Mouse (Mus musculus): ENCODE results near the gene Mill2. TPM values are rescaled to one million over a fixed set of nuclear protein-coding genes. Genes with fewer than 3 reads are reported as not detected.
"Not testable (repeated sequence)": the region's sequence is repeated elsewhere in the genome, so short reads cannot be mapped to it uniquely, and the experiment has no call there.

The Mill2 gene
- total and polyA plus RNA-seq, 2 experiments from 2014 or later = 0.53 to 0.95 TPM

GRCm38 (mm10) chr7:18848395-18848794, 8.6 kb downstream of the Mill2 start:
- Histone ChIP-seq H3K4me1 (ENCODE audit: insufficient read depth) (no peaks in the 10 kb centered on the region), H3K36me3 (ENCODE audit: insufficient read depth) (no peaks in the 10 kb centered on the region), H3K9me3 (ENCODE audit: low read length) (no peaks in the 10 kb centered on the region), H3K4me2 (ENCODE audit: low read depth) (no peak overlapping the region), H3K27ac (ENCODE audit: low read depth, low read length) (no peak overlapping the region), H3K27me3 (ENCODE audit: insufficient read depth, low read length) (no peaks in the 10 kb centered on the region), H3K9ac (no peak overlapping the region), H3K4me3 (ENCODE audit: low read depth, low read length) (no peak overlapping the region)
- TF ChIP-seq CTCF (IDR thresholded peaks at IDR 0.05; ENCODE audit: low read depth) = no peak
- 86% methylated on average over 1 of the region's 1 CpGs for WGBS
- ATAC-seq (no peak), DNase-seq (no peak)

DNA sequence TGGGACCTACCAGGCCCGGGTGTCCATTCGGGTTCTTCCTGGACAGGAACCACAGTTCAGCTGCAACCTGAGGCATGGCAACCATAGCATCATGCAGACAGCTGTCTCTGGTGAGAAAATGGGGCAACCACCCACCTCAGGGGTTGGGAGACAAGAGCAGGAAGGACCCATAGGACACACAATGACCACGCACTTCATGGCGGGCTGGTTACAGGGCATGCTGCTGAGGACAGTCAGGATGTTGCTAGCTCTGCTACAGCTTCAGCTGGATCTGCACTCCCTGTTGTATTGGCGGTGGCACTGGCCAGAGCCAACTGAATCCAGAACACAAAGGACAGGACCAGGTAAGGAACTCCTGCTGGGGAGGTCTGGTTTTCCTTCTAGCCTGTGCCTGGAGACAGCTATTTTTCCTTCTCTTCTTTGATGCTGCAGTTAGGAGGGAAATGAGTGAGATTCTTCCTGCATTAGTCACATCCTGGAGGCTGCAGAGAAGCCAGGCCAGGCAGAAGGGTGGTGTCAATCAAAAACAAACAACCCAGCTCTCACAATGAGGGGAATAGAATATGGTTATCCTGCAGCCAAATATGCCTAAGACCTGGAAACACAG, 18.6 kb downstream of the Mill2 start:
- Histone ChIP-seq H3K4me2 (ENCODE audit: low read depth) (no peak overlapping the region), H3K27ac (ENCODE audit: low read depth, low read length) (no peak overlapping the region), H3K27me3 (ENCODE audit: insufficient read depth, low read length) (no peaks in the 10 kb centered on the region), H3K36me3 (ENCODE audit: insufficient read depth) (no peaks in the 10 kb centered on the region), H3K9ac (no peak overlapping the region), H3K9me3 (ENCODE audit: low read length) (no peaks in the 10 kb centered on the region), H3K4me3 (ENCODE audit: low read depth, low read length) (no peak overlapping the region), H3K4me1 (ENCODE audit: insufficient read depth) (no peaks in the 10 kb centered on the region)
- ATAC-seq = no peak
- DNase-seq = no peak
- 77% methylated on average over 5 of the region's 5 CpGs for WGBS
- no peak for TF ChIP-seq CTCF (IDR thresholded peaks at IDR 0.05; ENCODE audit: low read depth)

DNA sequence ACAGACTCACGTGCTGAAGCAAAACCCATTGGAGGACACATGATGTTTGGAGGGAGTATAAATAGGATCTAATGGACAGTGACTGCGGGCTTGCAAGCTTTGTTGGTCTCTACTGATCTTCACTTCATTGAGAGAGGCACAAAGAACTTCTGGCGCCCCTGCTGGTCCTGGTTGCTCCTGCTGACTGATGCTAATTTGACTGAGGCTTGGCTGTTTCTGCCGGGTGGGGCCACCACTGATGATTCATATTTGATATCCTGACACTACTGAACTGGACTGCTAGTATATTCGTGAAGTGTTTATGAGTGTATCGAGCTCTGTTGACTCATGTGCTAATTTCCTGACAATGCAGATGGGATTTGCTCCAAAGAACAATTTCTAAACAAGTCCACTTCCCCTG, 23.0 kb downstream of the Mill2 start:
- Histone ChIP-seq H3K4me2 (ENCODE audit: low read depth) (no peak overlapping the region), H3K9ac (no peak overlapping the region), H3K4me3 (ENCODE audit: low read depth, low read length) (no peak overlapping the region), H3K27ac (ENCODE audit: low read depth, low read length) (no peak overlapping the region), H3K36me3 (ENCODE audit: insufficient read depth) (no peaks in the 10 kb centered on the region), H3K4me1 (ENCODE audit: insufficient read depth) (no peaks in the 10 kb centered on the region), H3K27me3 (ENCODE audit: insufficient read depth, low read length) (no peaks in the 10 kb centered on the region), H3K9me3 (ENCODE audit: low read length) (no peaks in the 10 kb centered on the region)
- WGBS = 85% methylated on average over 6 of the region's 6 CpGs
- ATAC-seq (no peak), DNase-seq (no peak)
- no peak for TF ChIP-seq CTCF (IDR thresholded peaks at IDR 0.05; ENCODE audit: low read depth)

GRCm38 (mm10) chr7:18868491-18868890, 28.7 kb downstream of the Mill2 start:
- H3K9me3 ChIP-seq (ENCODE audit: low read length) = no peaks in the 10 kb centered on the region
- ATAC-seq (no peak), DNase-seq (no peak)
- H3K36me3 ChIP-seq (ENCODE audit: insufficient read depth) = no peaks in the 10 kb centered on the region
- no peak for TF ChIP-seq CTCF (IDR thresholded peaks at IDR 0.05; ENCODE audit: low read depth)
- H3K27ac ChIP-seq (ENCODE audit: low read depth, low read length) = no peak overlapping the region
- H3K27me3 ChIP-seq (ENCODE audit: insufficient read depth, low read length) = no peaks in the 10 kb centered on the region
- no peaks in the 10 kb centered on the region for H3K4me1 ChIP-seq (ENCODE audit: insufficient read depth)
- no peak overlapping the region for H3K4me2 ChIP-seq (ENCODE audit: low read depth)
- H3K4me3 ChIP-seq (ENCODE audit: low read depth, low read length) = no peak overlapping the region
- WGBS = 91% methylated on average over 2 of the region's 2 CpGs
- no peak overlapping the region for H3K9ac ChIP-seq

DNA sequence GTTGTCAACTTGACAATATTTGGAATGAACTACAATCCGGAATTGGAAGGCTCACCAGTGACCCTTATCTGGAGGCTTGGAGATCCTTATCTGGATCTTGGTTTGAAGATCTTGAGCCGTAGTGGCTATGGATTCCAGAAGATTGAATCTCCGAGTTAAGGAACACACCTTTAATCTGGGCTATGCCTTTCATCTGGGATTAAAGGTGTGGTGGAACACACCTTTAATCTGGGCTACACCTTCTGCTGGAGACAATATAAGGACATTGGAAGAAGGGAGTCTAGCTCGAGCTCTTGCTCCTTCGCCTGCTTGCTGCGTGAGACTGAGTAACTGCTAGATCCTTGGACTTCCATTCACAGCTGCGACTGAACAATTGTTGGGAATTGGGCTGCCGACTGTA, 31.3 kb downstream of the Mill2 start, which contains the start of gene Pglyrp1:
Gene Pglyrp1, plus strand, starts transcription at position 301 of the 400 bp plus-strand sequence.
- H3K4me1 ChIP-seq (ENCODE audit: insufficient read depth); H3K4me3 ChIP-seq (ENCODE audit: low read depth, low read length); H3K27me3 ChIP-seq (ENCODE audit: insufficient read depth, low read length); H3K9ac ChIP-seq; H3K9me3 ChIP-seq (ENCODE audit: low read length); H3K4me2 ChIP-seq (ENCODE audit: low read depth); DNase-seq; ATAC-seq; H3K27ac ChIP-seq (ENCODE audit: low read depth, low read length); H3K36me3 ChIP-seq (ENCODE audit: insufficient read depth): not testable (repeated sequence)
- WGBS = no CpG with 5 or more reads among the region's 8 CpGs

- peak overlapping the region; percentile 51; the same call in 1 of the 2 replicates for H3K9ac ChIP-seq
- no peak for TF ChIP-seq CTCF (IDR thresholded peaks at IDR 0.05; ENCODE audit: low read depth)
- no peaks in the 10 kb centered on the region for H3K9me3 ChIP-seq (ENCODE audit: low read length)
- DNase-seq (peak; percentile 31), ATAC-seq (peak; percentile 66)
- H3K27ac ChIP-seq (ENCODE audit: low read depth, low read length) = no peak overlapping the region
- no peaks in the 10 kb centered on the region for H3K36me3 ChIP-seq (ENCODE audit: insufficient read depth)
- no peaks in the 10 kb centered on the region for H3K27me3 ChIP-seq (ENCODE audit: insufficient read depth, low read length)
- whole genome bisulfite sequencing = 34% methylated on average over 13 of the region's 14 CpGs
- H3K4me3 ChIP-seq (ENCODE audit: low read depth, low read length) = peak overlapping the region; percentile 32
- H3K4me1 ChIP-seq (ENCODE audit: insufficient read depth) = no peaks in the 10 kb centered on the region
- H3K4me2 ChIP-seq (ENCODE audit: low read depth) = peak overlapping the region; percentile 62
Measured at GRCm38 (mm10) chr7:18872014-18872802, 32.4 kb downstream of the Mill2 start.

- DNase-seq = no peak
- Histone ChIP-seq H3K4me1 (ENCODE audit: insufficient read depth) (no peaks in the 10 kb centered on the region), H3K4me3 (ENCODE audit: low read depth, low read length) (peak overlapping the region; percentile 32), H3K9ac (peak overlapping the region; percentile 51; the same call in 1 of the 2 replicates), H3K27ac (ENCODE audit: low read depth, low read length) (no peak overlapping the region), H3K9me3 (ENCODE audit: low read length) (no peaks in the 10 kb centered on the region), H3K27me3 (ENCODE audit: insufficient read depth, low read length) (no peaks in the 10 kb centered on the region), H3K4me2 (ENCODE audit: low read depth) (peak overlapping the region; percentile 62), H3K36me3 (ENCODE audit: insufficient read depth) (no peaks in the 10 kb centered on the region)
- WGBS = 2% methylated on average over 7 of the region's 7 CpGs
- no peak for TF ChIP-seq CTCF (IDR thresholded peaks at IDR 0.05; ENCODE audit: low read depth)
- peak; percentile 50 for ATAC-seq
Measured at GRCm38 (mm10) chr7:18872816-18873215, 33.0 kb downstream of the Mill2 start.
